Mouse (Mus musculus) olfactory bulb, adult 2 months (tissue): ENCODE measurements around the gene Apopt1.

Experiments
- CTCF ChIP-seq: fragments of 200-500 bp; IDR thresholded peaks from 2 replicates; pipeline ENCODE4 v1.5.1; 2012; ENCODE audit warnings: low read depth, mild to moderate bottlenecking, low read length, moderate library complexity; ENCODE audit not compliant: insufficient read depth
- POLR2A ChIP-seq: fragments of 200-500 bp; IDR thresholded peaks from 2 replicates; pipeline ENCODE4 v1.6.1; 2012; ENCODE audit warnings: mild to moderate bottlenecking, low read depth, low read length, moderate library complexity; ENCODE audit not compliant: insufficient read depth

DNA sequence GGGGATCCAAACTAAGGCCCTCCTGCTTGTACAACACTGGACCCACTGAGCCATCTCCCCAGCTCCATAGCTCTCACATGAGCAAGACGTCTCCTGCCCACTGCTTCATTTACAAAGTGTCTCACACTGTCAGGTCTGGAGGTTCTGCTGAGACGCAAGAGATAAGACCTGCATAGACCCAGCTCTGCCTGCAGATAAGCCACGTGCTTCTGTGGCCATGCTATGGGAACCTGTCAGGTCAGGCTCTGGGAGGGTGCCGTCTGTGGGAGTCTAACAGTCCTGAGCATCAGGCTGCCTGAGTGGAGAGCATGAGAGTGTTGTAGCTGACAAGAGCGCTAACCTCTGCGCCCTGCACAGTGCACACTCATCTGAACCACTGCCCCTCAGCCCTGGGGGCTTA lies 74.0 kb downstream of the Apopt1 start:
- TF ChIP-seq CTCF: no peak
- TF ChIP-seq POLR2A: no peak
